Mouse (Mus musculus) lung, postnatal 14 days (tissue): ENCODE measurements around the gene Gstm3.
"Not testable (repeated sequence)": the region's sequence is repeated elsewhere in the genome, so short reads cannot be mapped to it uniquely, and the experiment has no call there.

ENCODE experiments used
- DNase-seq: peaks from one replicate; pipeline ENCODE4 v3.0.0; 2021

The Gstm3 gene

GRCm38 (mm10) chr3:107968724-107969395, at the start of gene Gstm3:
Gene Gstm3, minus strand, starts transcription at chr3:107969283.
- DNase-seq, result no peak

DNA sequence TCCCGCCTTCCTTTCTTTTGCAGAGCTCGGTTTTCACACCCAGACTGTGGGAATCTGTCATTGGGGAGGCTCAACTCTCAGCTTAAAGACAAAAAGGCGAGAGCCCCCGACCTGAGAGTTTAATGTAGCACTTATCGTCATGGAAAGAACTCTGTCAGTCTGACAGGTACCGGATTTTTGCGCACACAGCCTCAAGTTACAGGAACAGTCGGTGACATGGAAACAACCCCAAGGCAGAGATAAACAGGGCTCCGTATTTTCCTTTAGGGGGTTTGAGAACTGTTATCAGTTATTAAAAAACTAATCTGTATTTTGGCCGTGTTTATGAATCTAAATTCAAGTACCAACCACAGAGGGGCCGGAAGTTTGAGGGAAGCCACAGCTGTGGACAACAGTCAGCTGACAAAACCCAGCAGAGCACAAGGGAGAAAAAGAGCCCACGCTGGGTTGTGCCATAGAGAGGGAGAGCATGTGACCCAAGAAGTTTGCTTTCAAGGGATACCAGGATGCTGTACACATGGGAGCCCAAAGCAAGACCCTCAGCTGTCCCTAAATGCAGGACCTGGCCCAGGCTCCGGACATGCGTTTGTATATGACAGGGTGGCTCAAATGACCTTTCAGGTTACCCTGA, 49.2 kb upstream of the Gstm3 start:
- DNase-seq, result peak; percentile 38

GRCm38 (mm10) chr3:108017473-108018189, 48.5 kb upstream of the Gstm3 start, which contains the start of gene Gstm1:
Gene Gstm1, minus strand, starts transcription at chr3:108017973.
- DNase-seq, result peak; percentile 95

DNA sequence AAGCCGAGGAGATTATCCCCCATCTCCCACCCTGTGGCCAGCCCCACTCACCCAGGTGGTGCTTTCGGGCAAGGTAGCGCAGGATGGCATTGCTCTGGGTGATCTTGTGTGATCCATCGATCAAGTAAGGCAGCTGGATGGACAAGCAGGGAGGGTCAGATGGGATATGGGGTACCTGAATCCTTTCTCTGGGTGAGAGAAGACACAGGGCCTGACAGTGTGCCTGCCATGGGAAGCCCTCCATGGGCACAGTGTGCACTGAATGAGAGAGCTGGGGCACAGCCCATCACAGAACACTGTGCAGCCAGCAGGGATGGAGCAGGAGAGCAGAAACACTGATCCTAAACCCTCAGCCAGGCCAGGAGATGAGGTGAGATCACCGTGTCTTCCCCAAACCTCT, 47.4 kb upstream of the Gstm3 start:
- not testable (repeated sequence) for DNase-seq

DNA sequence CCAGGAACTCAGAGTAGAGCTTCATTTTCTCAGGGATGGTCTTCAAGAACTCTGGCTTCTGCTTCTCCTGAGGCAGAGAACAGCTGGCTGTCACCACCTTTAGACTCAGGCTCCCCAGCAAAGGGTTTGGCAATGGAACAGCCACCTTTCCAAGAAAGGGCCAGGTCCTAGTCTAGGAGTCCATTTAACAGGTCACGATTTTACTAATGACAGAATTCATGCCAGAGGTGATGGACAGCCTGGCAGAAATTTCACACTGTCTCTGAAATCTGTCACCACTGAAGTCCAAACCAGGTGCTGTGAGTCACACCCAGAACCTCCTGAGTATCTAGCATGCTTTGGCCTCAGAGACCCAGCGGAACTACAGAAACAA, 45.9 kb upstream of the Gstm3 start:
- no peak for DNase-seq

GRCm38 (mm10) chr3:108014098-108014973, 45.3 kb upstream of the Gstm3 start:
- DNase-seq, result no peak

DNA sequence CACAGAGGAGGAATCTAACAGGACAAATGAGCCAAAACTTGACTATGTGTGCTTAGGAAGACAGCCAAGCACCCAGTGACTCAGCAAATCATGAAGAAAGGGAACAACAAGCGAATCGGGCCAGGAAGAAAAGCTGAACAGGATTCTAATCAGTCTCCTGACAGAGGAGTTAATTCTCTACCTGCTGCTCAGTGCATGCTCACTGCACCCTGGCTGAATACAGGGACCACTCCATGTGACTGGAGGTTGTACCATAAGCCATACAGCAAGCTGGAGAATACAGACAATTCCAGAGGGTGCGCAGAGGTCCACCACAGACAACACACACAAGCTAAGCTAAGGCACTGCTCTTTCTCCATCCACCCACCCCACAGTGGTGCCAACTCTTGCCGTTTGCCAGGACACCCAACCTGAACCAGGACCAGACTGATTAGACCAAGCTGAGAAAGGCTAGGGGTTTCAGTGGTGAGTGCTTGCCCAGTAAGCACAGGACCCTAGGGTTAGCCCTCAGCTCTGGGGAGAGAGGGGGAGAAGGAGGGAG, 44.3 kb upstream of the Gstm3 start:
- peak; percentile 64 for DNase-seq

- DNase-seq, result no peak
These were observed 42.5 kb upstream of the Gstm3 start for GRCm38 (mm10) chr3:108011558-108011957.

GRCm38 (mm10) chr3:108010286-108010685, 41.2 kb upstream of the Gstm3 start:
- DNase-seq, result peak; percentile 36

DNA sequence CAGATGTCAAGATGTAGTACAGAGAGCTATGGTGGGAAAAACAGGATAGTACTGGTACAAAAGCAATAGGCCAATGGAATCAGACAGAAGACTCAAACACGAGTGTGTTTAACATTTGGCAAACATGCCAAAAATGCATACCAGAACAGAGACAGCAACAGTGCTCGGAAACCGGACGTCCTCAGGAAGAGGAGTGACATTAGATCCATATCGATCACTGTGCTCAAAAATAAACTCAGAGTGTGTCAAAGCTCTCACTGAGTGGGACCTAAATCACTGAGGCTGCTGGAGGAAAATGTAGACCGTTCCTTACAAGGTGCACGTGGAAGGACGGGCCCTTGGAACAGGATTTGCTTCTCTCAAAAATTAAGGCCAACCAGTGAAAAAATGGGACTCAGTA, 32.9 kb upstream of the Gstm3 start:
- peak; percentile 26 for DNase-seq

- no peak for DNase-seq
These were observed 30.4 kb upstream of the Gstm3 start for GRCm38 (mm10) chr3:107999491-107999890.

GRCm38 (mm10) chr3:107998591-107998990, 29.5 kb upstream of the Gstm3 start:
- DNase-seq, result no peak

- no peak for DNase-seq
These were observed 27.5 kb upstream of the Gstm3 start for GRCm38 (mm10) chr3:107996576-107996975.

- not testable (repeated sequence) for DNase-seq
These were observed 26.9 kb upstream of the Gstm3 start for GRCm38 (mm10) chr3:107995974-107996373.

DNA sequence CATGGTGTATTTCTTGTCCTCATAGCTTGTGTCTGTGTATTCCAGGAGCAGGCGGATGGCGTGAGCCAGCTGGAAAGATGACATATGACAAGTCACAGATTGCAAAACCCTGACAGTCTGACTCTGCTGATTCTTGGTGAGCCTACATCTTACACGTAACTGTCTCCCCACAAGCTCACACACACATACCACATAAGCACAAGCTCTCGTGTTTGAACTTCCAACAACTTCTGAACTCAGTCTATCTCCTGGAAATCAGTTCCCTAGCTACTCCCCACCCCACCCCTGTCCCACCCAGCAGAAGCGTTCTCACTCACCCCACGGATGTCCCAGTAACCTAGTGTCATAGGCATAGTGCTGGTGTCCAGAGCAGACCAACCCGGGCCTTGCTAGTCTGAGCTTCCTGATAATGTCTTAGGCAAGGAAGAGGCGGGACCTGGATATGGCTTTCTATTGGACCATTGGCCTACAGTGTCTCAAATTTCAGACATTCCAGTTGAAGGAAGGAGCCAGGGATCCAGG, 17.0 kb upstream of the Gstm3 start, which contains the start of gene Gstm2:
TSS of gene Gstm2 (minus strand) at position 413 of the 522 bp plus-strand sequence.
- DNase-seq, result peak; percentile 59

- not testable (repeated sequence) for DNase-seq
These were observed 16.1 kb upstream of the Gstm3 start for GRCm38 (mm10) chr3:107985141-107985540.

DNA sequence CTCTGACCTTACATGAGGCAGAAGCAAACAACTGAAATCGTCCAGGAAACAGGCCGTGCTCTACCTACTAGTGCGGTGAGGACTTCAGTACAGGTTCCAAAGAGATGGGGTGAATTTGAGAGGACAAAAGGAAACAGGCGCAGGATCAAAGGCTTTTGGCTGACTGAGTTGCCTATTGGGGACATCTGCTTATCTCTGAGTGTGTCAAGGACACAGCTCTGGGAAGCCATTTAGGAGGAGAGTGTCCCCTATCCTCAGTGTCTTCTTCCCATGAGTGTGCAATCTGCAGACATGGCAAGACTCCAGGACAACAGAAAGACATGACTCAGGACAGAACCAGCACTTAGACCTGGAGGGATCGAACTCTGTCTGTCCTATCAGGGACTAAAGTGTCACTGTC, 15.4 kb upstream of the Gstm3 start:
- DNase-seq, result no peak

DNA sequence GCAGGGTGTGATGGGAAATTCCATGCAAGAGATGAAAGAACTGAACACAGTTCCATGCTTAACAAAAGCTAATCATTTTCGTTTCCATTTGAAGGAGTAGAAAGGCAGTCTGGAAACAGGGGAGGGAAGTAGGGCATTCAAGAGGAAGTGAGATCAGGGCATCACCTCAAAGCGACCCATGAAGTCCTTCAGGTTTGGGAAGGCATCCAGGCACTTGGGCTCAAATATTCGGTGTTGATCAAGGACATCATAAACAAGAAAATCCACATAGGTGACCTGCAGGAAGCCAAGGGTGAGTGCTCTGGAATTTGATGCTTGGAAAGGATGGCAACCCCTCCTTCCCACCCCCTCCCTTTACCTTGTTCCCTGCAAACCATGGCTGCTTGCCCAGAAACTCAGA, 14.7 kb upstream of the Gstm3 start:
- no peak for DNase-seq

GRCm38 (mm10) chr3:107982726-107983125, 13.6 kb upstream of the Gstm3 start:
- DNase-seq, result no peak

- DNase-seq, result no peak
These were observed 12.2 kb upstream of the Gstm3 start for GRCm38 (mm10) chr3:107981261-107981660.

- DNase-seq, result no peak
These were observed 8.6 kb upstream of the Gstm3 start for GRCm38 (mm10) chr3:107977691-107978090.

DNA sequence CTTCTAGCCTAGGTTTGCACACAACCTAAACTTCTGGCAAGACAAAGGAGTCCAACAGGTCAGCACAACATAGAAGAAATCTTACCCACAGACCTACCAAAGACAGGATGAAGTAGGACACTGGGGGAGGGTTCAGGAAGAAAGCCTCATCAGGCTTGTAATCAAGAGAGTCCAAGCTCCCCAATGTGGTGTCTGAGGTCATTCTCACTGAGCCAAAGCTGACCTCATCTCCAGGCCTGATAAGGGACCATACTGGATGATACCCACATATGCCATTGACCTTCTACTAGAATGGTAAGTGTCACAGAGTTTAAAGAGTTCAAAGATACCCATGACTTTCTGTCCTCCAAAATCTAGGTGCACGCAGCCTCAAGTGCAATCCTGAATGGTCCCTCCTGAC, 5.2 kb upstream of the Gstm3 start:
- no peak for DNase-seq
